Mouse (Mus musculus): ENCODE measurements at regions not wholly inside any gene's neighbourhood (a gene's known extent, or its start where the extent isn't known, plus 50 kb on each side); places are given as distances from the start of the nearest gene placed in this dataset.
A peak's percentile ranks its signal among the peaks of the same experiment; 100 is the strongest.

DNA sequence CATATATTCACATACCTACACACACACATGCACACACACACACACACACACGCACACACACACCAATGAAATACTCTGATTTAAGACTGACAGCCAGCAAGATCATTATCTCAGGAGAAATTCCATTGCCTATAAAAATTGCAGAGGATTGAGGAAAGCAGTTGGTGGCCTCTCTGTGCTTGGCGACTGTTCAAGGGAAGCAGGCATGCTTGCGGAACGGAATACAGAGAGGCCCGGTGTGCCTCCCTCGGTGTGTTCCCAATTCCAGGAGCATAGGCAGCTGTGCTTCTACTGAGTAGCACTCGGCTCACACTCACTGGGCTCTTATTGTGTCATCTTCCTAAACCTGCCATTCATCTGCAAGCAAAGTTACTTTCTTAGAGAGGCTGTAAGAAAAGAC lies 310.3 kb upstream of the Mki67 start:
- no peak overlapping the region for H3K4me2 ChIP-seq (replicated peaks; ENCODE audit: low read depth, low read length)
- peaks cover 12% of the 10 kb centered on the region; the same call in 1 of the 2 replicates for H3K4me1 ChIP-seq (ENCODE audit: insufficient read depth, low read length)
- H3K4me3 ChIP-seq (ENCODE audit: low read length): no peak overlapping the region
- H3K27me3 ChIP-seq (ENCODE audit: insufficient read depth, low read length): no peaks in the 10 kb centered on the region
- no peaks in the 10 kb centered on the region for H3K36me3 ChIP-seq (ENCODE audit: insufficient read depth, low read length)
- 32% methylated on average over 7 of the region's 7 CpGs for WGBS
- no peaks in the 10 kb centered on the region for H3K9me3 ChIP-seq (ENCODE audit: low read length)
- no peak for ATAC-seq (ENCODE audit: low FRiP score, low TSS enrichment)
- no peak overlapping the region for H3K9ac ChIP-seq (replicated peaks; ENCODE audit: low read length)
- H3K27ac ChIP-seq (ENCODE audit: low read length): no peak overlapping the region

DNA sequence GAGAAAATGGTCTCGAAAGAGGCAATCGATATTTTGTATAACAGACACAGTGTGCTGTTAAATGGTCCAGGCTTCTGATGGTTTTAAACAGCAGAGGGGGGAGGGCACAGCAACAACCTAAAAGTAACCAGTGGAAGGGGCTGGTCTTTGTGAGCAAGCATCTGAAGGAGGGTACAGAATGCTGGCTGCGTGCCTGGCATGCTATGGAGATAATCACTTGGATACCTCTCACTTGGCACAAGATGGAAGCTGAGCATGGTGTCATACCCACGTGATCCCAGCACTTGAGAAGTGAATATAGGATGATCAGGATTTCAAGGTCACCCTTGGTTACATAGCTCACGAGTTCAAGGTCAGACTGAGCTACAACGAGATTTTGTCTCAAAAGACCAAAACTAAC lies 315.9 kb upstream of the Mki67 start:
- no peaks in the 10 kb centered on the region for H3K27me3 ChIP-seq (ENCODE audit: insufficient read depth, low read length)

DNA sequence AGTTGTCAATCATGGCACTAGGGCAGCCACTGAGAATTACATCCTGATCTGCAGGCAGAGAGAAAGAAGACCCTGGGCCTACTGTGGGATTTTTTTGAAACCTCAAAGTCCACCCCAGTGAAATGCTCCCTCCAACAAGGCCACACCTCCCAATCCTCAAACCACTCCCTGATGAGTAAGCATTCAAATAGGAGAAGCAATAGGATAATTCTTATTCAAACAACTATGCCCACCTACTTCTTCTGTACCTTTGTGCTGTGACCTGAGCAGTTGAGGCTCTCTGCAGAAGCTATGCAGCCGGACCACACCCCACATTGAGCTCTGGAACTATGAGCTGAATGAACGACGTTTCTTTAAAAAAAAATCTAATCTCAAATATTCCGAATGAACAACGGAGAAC lies 317.4 kb upstream of the Mki67 start:
- WGBS: 91% methylated on average over 5 of the region's 5 CpGs

More for the DNA sequence above, 315.9 kb upstream of the Mki67 start:
- ATAC-seq (ENCODE audit: low FRiP score, low TSS enrichment): no peak
- H3K36me3 ChIP-seq (ENCODE audit: insufficient read depth, low read length): no peaks in the 10 kb centered on the region
- H3K9ac ChIP-seq (replicated peaks; ENCODE audit: low read length): no peak overlapping the region
- no peak overlapping the region for H3K27ac ChIP-seq (ENCODE audit: low read length)
- WGBS: 86% methylated on average over 6 of the region's 6 CpGs
- no peak overlapping the region for H3K4me2 ChIP-seq (replicated peaks; ENCODE audit: low read depth, low read length)
- H3K9me3 ChIP-seq (ENCODE audit: low read length): no peaks in the 10 kb centered on the region
- H3K4me3 ChIP-seq (ENCODE audit: low read length): no peak overlapping the region
- no peaks in the 10 kb centered on the region for H3K4me1 ChIP-seq (ENCODE audit: insufficient read depth, low read length)

DNA sequence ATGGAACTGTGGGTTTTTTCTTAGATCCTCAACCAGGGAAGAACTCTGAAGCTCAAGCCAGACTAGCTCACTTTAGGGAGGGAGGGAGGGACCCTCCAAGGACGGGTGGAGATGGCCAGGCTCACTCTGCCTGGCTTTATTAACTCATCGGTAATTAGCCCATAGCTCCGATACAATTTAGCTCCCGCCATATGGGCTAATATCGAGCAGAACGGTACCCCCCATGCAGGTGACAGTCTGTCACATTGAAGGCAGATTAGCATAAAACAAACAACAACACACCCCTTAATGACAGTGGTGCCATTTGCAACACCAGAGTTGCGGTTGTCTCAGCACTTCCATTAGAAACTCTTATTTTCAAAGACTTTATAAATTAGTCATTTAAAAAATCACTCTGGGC lies 319.6 kb upstream of the Mki67 start:
- no peak for ATAC-seq (ENCODE audit: low FRiP score, low TSS enrichment)

More for the DNA sequence above, 317.4 kb upstream of the Mki67 start:
- H3K9ac ChIP-seq (replicated peaks; ENCODE audit: low read length): no peak overlapping the region
- no peak overlapping the region for H3K4me3 ChIP-seq (ENCODE audit: low read length)
- ATAC-seq (ENCODE audit: low FRiP score, low TSS enrichment): no peak
- H3K4me2 ChIP-seq (replicated peaks; ENCODE audit: low read depth, low read length): no peak overlapping the region
- no peak overlapping the region for H3K27ac ChIP-seq (ENCODE audit: low read length)
- no peaks in the 10 kb centered on the region for H3K27me3 ChIP-seq (ENCODE audit: insufficient read depth, low read length)
- no peaks in the 10 kb centered on the region for H3K9me3 ChIP-seq (ENCODE audit: low read length)
- H3K4me1 ChIP-seq (ENCODE audit: insufficient read depth, low read length): no peaks in the 10 kb centered on the region
- no peaks in the 10 kb centered on the region for H3K36me3 ChIP-seq (ENCODE audit: insufficient read depth, low read length)

DNA sequence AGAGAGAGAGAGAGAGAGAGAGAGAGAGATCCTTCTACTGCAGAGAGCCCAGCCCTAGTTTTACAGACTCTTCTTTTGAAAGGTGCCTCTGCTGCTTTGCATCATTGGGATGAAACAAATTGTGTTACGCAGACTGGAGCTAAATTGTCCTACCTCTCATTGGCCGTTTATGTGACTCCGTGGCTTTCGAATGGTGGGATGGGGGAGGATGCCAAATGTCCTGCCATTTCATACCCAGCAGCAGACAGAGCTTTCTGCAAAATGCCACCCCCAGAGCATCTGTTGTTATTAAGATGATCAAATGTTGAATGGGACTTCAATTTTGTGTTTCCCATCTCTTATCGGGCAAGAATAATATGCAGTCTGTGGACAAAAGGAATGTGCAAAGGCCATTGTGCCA lies 321.9 kb upstream of the Mki67 start:
- Histone ChIP-seq H3K4me3 (ENCODE audit: low read length) (no peak overlapping the region), H3K9me3 (ENCODE audit: low read length) (no peaks in the 10 kb centered on the region), H3K4me2 (replicated peaks; ENCODE audit: low read depth, low read length) (no peak overlapping the region), H3K36me3 (ENCODE audit: insufficient read depth, low read length) (no peaks in the 10 kb centered on the region), H3K27ac (ENCODE audit: low read length) (no peak overlapping the region), H3K27me3 (ENCODE audit: insufficient read depth, low read length) (no peaks in the 10 kb centered on the region), H3K9ac (replicated peaks; ENCODE audit: low read length) (no peak overlapping the region), H3K4me1 (ENCODE audit: insufficient read depth, low read length) (no peaks in the 10 kb centered on the region)
- WGBS: 50% methylated on average over 5 of the region's 5 CpGs
- ATAC-seq (ENCODE audit: low FRiP score, low TSS enrichment): no peak

More for the DNA sequence above, 319.6 kb upstream of the Mki67 start:
- WGBS: 63% methylated on average over 7 of the region's 7 CpGs
- Histone ChIP-seq H3K4me1 (ENCODE audit: insufficient read depth, low read length) (no peaks in the 10 kb centered on the region), H3K27me3 (ENCODE audit: insufficient read depth, low read length) (no peaks in the 10 kb centered on the region), H3K36me3 (ENCODE audit: insufficient read depth, low read length) (no peaks in the 10 kb centered on the region), H3K4me2 (replicated peaks; ENCODE audit: low read depth, low read length) (no peak overlapping the region), H3K4me3 (ENCODE audit: low read length) (no peak overlapping the region), H3K9me3 (ENCODE audit: low read length) (no peaks in the 10 kb centered on the region), H3K9ac (replicated peaks; ENCODE audit: low read length) (no peak overlapping the region), H3K27ac (ENCODE audit: low read length) (no peak overlapping the region)

DNA sequence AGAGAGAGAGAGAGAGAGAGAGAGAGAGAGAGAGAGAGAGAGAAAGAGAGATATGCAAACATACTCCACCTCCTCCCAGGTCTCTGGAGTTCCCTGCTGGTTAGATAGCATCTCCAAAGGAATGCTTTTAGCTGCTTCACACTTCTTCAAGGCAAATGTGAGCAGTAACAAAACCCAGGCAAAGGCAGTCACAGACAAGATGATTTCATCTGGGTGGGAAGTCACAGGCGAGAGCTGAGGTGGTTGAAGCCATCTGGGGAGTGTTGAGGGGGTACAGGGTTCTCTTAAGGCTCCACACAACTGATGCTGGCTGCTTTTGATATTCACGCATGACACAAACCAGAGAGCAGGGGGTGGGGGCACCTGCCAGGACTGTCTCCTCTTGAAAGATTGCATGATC lies 322.7 kb upstream of the Mki67 start:
- Histone ChIP-seq H3K4me1 (ENCODE audit: insufficient read depth, low read length) (no peaks in the 10 kb centered on the region), H3K36me3 (ENCODE audit: insufficient read depth, low read length) (no peaks in the 10 kb centered on the region), H3K27ac (ENCODE audit: low read length) (no peak overlapping the region), H3K27me3 (ENCODE audit: insufficient read depth, low read length) (no peaks in the 10 kb centered on the region), H3K4me3 (ENCODE audit: low read length) (no peak overlapping the region), H3K4me2 (replicated peaks; ENCODE audit: low read depth, low read length) (no peak overlapping the region), H3K9ac (replicated peaks; ENCODE audit: low read length) (no peak overlapping the region), H3K9me3 (ENCODE audit: low read length) (no peaks in the 10 kb centered on the region)
- WGBS: 49% methylated on average over 2 of the region's 2 CpGs
- ATAC-seq (ENCODE audit: low FRiP score, low TSS enrichment): no peak

DNA sequence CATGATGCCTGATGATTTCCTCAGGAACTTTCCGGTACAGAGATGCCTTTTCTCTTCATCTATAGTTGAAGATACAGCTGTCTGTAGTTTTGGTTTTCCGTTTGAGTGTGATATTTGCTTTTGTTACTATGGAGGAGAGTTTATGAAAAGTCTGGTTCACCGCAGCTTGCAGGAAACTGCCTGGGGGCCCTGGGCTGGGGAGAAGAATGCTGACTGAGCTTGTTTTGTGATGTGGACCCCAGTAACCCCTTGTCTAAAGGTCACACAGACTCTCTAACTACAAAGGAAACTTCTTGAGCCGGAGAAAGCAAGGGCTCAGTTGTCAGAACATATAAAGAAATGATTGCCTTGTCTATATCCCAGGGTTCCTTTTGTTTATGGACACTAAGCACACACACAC lies 325.8 kb upstream of the Mki67 start:
- peaks cover 19% of the 10 kb centered on the region for H3K4me1 ChIP-seq (ENCODE audit: insufficient read depth, low read length)
- ATAC-seq (ENCODE audit: low FRiP score, low TSS enrichment): no peak
- H3K27me3 ChIP-seq (ENCODE audit: insufficient read depth, low read length): no peaks in the 10 kb centered on the region
- WGBS: 39% methylated on average over 4 of the region's 4 CpGs
- H3K4me2 ChIP-seq (replicated peaks; ENCODE audit: low read depth, low read length): no peak overlapping the region
- H3K9me3 ChIP-seq (ENCODE audit: low read length): no peaks in the 10 kb centered on the region
- no peak overlapping the region for H3K9ac ChIP-seq (replicated peaks; ENCODE audit: low read length)
- no peaks in the 10 kb centered on the region for H3K36me3 ChIP-seq (ENCODE audit: insufficient read depth, low read length)
- H3K27ac ChIP-seq (ENCODE audit: low read length): no peak overlapping the region
- no peak overlapping the region for H3K4me3 ChIP-seq (ENCODE audit: low read length)

DNA sequence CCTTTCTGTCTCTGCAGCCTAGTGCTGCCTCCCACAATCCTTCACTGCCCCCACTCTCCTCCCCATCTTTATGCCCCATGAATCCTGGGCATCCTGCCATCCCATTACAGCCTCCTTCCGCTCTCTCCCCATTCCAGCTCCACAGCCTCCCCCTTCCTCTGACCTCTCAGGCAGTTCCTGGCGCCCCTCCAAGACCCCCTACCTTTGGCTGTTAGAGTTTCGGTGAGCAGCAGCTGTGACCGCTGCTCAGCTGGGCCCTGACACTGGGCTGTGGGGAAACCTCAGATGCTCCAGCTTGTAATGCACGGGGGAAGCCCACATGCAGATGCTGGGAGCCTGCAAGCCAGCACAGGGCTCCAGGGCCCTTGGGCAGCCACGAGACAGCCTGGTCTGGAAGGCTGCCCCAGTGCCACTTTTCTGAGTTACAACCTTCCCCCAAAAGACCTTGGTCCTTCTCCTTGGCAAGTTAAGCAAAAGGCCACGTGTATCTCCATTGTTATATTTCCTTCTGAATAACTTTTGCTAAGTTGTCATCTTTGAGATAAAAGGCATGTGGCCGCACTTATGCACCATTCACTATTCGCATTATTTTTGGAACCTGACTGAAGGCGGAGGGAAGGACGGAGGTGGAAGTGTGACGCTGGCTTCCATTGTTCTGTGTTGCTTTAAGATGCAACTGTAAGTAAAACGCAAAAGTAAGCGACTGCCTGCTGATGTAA lies 330.6 kb upstream of the Mki67 start:
- Histone ChIP-seq H3K9me3 (ENCODE audit: low read length) (no peaks in the 10 kb centered on the region), H3K36me3 (ENCODE audit: insufficient read depth, low read length) (no peaks in the 10 kb centered on the region), H3K27me3 (ENCODE audit: insufficient read depth, low read length) (no peaks in the 10 kb centered on the region), H3K4me2 (replicated peaks; ENCODE audit: low read depth, low read length) (0 out of 2 replicates have a peak overlapping the region, but pooled peaks have one; percentile 1), H3K9ac (replicated peaks; ENCODE audit: low read length) (no peak overlapping the region), H3K4me3 (ENCODE audit: low read length) (no peak overlapping the region), H3K4me1 (ENCODE audit: insufficient read depth, low read length) (peaks cover 47% of the 10 kb centered on the region), H3K27ac (ENCODE audit: low read length) (peak overlapping the region; percentile 79)
- ATAC-seq (ENCODE audit: low FRiP score, low TSS enrichment): peak; percentile 83
- 8% methylated on average over 14 of the region's 14 CpGs for WGBS

DNA sequence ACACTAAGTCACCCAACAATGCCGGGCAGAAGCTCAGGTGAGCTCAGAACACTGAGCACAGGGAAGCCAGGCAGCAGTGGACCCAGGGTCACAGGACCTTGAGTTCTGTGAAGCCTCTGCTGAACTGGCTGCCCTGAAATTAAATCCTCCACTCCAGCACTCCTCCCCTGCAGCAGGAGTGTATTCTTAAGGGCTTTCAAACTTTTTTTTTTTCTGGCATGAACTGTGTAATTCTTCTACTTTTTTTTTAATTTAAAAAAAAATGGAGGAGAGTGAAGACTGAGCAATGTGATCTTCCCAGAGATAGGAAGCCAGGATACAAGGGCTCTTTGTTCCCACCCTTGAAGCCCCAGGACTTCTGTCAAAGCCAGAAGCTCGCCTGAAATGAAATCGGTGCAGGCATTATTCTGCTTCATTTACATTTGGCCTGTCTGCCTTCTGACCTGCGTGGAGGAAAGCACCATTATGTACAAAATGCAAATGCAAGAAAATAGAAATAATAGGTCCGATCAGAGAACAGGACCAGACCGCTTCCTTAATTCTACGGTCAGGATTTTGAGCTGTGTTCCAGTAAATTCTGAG lies 331.3 kb upstream of the Mki67 start:
- Histone ChIP-seq H3K9ac (replicated peaks; ENCODE audit: low read length) (no peak overlapping the region), H3K4me1 (ENCODE audit: insufficient read depth, low read length) (peaks cover 47% of the 10 kb centered on the region), H3K9me3 (ENCODE audit: low read length) (no peaks in the 10 kb centered on the region), H3K4me3 (ENCODE audit: low read length) (no peak overlapping the region), H3K27me3 (ENCODE audit: insufficient read depth, low read length) (no peaks in the 10 kb centered on the region), H3K27ac (ENCODE audit: low read length) (peak overlapping the region; percentile 79), H3K36me3 (ENCODE audit: insufficient read depth, low read length) (no peaks in the 10 kb centered on the region), H3K4me2 (replicated peaks; ENCODE audit: low read depth, low read length) (0 out of 2 replicates have a peak overlapping the region, but pooled peaks have one; percentile 1)
- WGBS: 34% methylated on average over 7 of the region's 7 CpGs
- peak; percentile 27; the same call in 1 of the 2 replicates for ATAC-seq (ENCODE audit: low FRiP score, low TSS enrichment)

DNA sequence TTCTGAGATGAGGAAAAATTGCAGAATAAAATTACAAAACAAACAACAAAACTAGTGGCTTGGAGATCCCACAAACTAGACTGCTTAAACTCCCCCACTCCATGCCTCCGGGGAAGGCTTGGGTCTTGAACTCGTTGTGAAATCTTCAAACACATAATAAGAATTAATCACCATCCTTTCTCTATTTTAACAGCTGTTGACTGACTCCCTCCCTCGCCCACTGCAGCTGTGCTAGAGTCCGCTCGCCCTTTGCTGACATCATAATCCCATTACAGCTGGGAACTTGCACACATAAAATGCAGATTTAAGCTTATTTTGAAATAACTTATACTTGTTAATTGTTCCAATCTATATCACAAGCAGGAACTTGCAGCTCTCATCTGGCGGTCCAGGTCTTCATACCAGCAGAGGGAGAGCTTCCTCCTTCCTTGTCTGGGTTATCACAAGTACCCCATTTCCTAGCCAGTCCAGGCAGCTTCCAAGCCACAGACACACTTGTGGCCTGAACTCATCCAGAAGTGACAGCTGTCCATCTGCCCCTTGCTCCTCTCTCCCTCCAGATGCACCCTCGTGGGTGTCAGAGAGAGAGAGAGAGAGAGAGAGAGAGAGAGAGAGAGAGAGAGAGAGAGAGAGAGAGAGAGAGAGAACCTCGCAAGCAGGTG lies 332.9 kb upstream of the Mki67 start:
- WGBS: 33% methylated on average over 7 of the region's 8 CpGs
- Histone ChIP-seq H3K27me3 (ENCODE audit: insufficient read depth, low read length) (no peaks in the 10 kb centered on the region), H3K9me3 (ENCODE audit: low read length) (no peaks in the 10 kb centered on the region), H3K36me3 (ENCODE audit: insufficient read depth, low read length) (no peaks in the 10 kb centered on the region), H3K4me1 (ENCODE audit: insufficient read depth, low read length) (peaks cover 52% of the 10 kb centered on the region), H3K4me3 (ENCODE audit: low read length) (no peak overlapping the region), H3K4me2 (replicated peaks; ENCODE audit: low read depth, low read length) (no peak overlapping the region), H3K27ac (ENCODE audit: low read length) (peak overlapping the region; percentile 31; the same call in 1 of the 2 replicates), H3K9ac (replicated peaks; ENCODE audit: low read length) (no peak overlapping the region)
- peak; percentile 36; the same call in 1 of the 2 replicates for ATAC-seq (ENCODE audit: low FRiP score, low TSS enrichment)

Data from kidney, embryonic 16.5 days (tissue).